Comparison of ENCODE assay signal across 37 mouse cellular contexts in genomic region chr16:96454086-96454485, GRCm38 (mm10). TPM values are rescaled to one million over a fixed set of nuclear protein-coding genes. Genes with fewer than 3 reads are reported as not detected.
"Had no signal": no experiment of that assay in that cellular context is flagged by ENCODE, and none has a peak within 500 bp of the region (broad histone marks: within the 10 kb centered on the region; RNA-seq: fewer than 3 reads in every experiment).

No protein-coding gene starts in this region.

- H3K4me3 ChIP-seq: embryonic facial prominence, embryonic 10.5 days; embryonic facial prominence, embryonic 12.5 days; embryonic facial prominence, embryonic 13.5 days; embryonic facial prominence, embryonic 15.5 days; erythroblast, embryonic 14.5 days; forebrain, embryonic 10.5 days; forebrain, embryonic 12.5 days; forebrain, embryonic 13.5 days; forebrain, embryonic 15.5 days; gastrocnemius, adult 2 months; heart, adult 2 months had no signal

- DNase-seq: cerebellum, adult 8-10 months; cerebellum, adult 9-10 months; cerebellum, adult 9-11 months; cerebellum, postnatal 10 days; cerebellum, postnatal 14 days; cerebellum, postnatal 25 days; cerebellum, postnatal 36 days; embryo, embryonic 11 days; forebrain, postnatal 0 days; gastrocnemius, adult 2 months; gastrocnemius, postnatal 10 days; gastrocnemius, postnatal 14 days; gastrocnemius, postnatal 25 days; gastrocnemius, postnatal 36 days; heart, adult 11 months; heart, adult 18-20 months; heart, adult 2 months had no signal

- H3K36me3 ChIP-seq: embryonic facial prominence, embryonic 10.5 days; embryonic facial prominence, embryonic 12.5 days; embryonic facial prominence, embryonic 13.5 days; embryonic facial prominence, embryonic 15.5 days; forebrain, embryonic 10.5 days; forebrain, embryonic 12.5 days; forebrain, embryonic 15.5 days had no signal

- H3K9me3 ChIP-seq: embryonic facial prominence, embryonic 10.5 days; embryonic facial prominence, embryonic 12.5 days; embryonic facial prominence, embryonic 13.5 days; embryonic facial prominence, embryonic 15.5 days; forebrain, embryonic 10.5 days; forebrain, embryonic 12.5 days; forebrain, embryonic 13.5 days; forebrain, embryonic 15.5 days had no signal

- H3K4me1 ChIP-seq: embryonic facial prominence, embryonic 12.5 days; embryonic facial prominence, embryonic 15.5 days; forebrain, embryonic 10.5 days; forebrain, embryonic 12.5 days; forebrain, embryonic 13.5 days; forebrain, embryonic 15.5 days had no signal

- H3K27ac ChIP-seq: embryonic facial prominence, embryonic 10.5 days; embryonic facial prominence, embryonic 12.5 days; embryonic facial prominence, embryonic 13.5 days; embryonic facial prominence, embryonic 15.5 days; forebrain, embryonic 10.5 days; forebrain, embryonic 12.5 days; forebrain, embryonic 13.5 days; forebrain, embryonic 15.5 days; gastrocnemius, adult 2 months; heart, adult 2 months had no signal

- H3K4me2 ChIP-seq: embryonic facial prominence, embryonic 12.5 days; embryonic facial prominence, embryonic 13.5 days; embryonic facial prominence, embryonic 15.5 days; forebrain, embryonic 12.5 days; forebrain, embryonic 13.5 days; forebrain, embryonic 15.5 days had no signal

- H3K9ac ChIP-seq: embryonic facial prominence, embryonic 12.5 days; embryonic facial prominence, embryonic 13.5 days; embryonic facial prominence, embryonic 15.5 days; forebrain, embryonic 12.5 days; forebrain, embryonic 13.5 days; forebrain, embryonic 15.5 days; forebrain, postnatal 0 days had no signal

- H3K27me3 ChIP-seq: embryonic facial prominence, embryonic 12.5 days; embryonic facial prominence, embryonic 13.5 days; embryonic facial prominence, embryonic 15.5 days; forebrain, embryonic 12.5 days; forebrain, embryonic 13.5 days; forebrain, embryonic 15.5 days had no signal

- ATAC-seq: forebrain, embryonic 13.5 days; forebrain, embryonic 14.5 days; forebrain, embryonic 15.5 days; forebrain, embryonic 16.5 days; forebrain, postnatal 0 days had no signal

RNA-seq across cellular contexts. Expression of gene Itgb2l, which starts 10.7 kb away (rescaled TPM):
- total RNA-seq: forebrain, postnatal 0 days; gastrocnemius, adult 18-20 months; gastrocnemius, adult 2 months; gastrocnemius, adult 8-10 months; gastrocnemius, postnatal 14 days; gastrocnemius, postnatal 25 days; gastrocnemius, postnatal 36 days; gastrocnemius, postnatal 4 days; heart, adult 18-20 months; heart, adult 2 months had no signal
- polyA plus RNA-seq: cortical plate, adult 2 months; embryonic facial prominence, embryonic 10.5 days; embryonic facial prominence, embryonic 11.5 days; embryonic facial prominence, embryonic 13.5 days; erythroblast, embryonic 14.5 days; forebrain, embryonic 10.5 days; forebrain, embryonic 11.5 days; forebrain, embryonic 12.5 days; forebrain, embryonic 13.5 days; forebrain, embryonic 15.5 days; forebrain, embryonic 16.5 days; frontal cortex, adult 2 months; heart, adult 2 months had no signal

RNA-seq across cellular contexts. Expression of gene Pcp4, which starts 13.3 kb away (rescaled TPM):
- total RNA-seq: common myeloid progenitor, adult 5-6 weeks; gastrocnemius, adult 18-20 months; gastrocnemius, adult 2 months; gastrocnemius, adult 8-10 months; gastrocnemius, postnatal 4 days; granulocyte monocyte progenitor cell, adult 5-6 weeks had no signal
- polyA plus RNA-seq: erythroblast, embryonic 14.5 days had no signal
